Mouse (Mus musculus) thymus, postnatal 10 days (tissue): ENCODE measurements around the gene Mapk1.

Source experiments
- DNase-seq, 2 experiments: peaks; one replicate each; pipeline ENCODE4 v3.0.0; 2021; ENCODE audit warnings: low spot score in 2 of 2

Mapk1 gene

DNA sequence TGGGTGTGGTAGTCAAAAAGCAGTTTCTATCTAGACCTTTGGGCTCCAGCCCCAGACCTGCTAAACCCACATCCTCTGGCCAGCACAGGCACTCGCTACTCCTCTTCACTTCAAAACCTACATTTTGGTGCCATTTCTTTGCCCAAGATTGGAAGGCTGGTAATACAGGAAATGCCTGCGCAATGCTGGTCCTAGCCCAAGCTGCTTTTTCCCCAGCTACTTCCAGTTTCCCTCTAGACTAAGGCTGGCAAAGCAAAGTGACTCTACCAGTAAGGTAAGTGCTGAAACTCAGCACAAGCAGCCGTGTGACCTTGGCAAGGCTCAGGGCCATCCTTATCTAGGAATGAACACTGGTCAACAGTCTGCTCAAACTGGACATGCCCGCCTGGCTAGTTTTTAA is 102.5 kb downstream of the Mapk1 start:
- DNase-seq = no peak

DNA sequence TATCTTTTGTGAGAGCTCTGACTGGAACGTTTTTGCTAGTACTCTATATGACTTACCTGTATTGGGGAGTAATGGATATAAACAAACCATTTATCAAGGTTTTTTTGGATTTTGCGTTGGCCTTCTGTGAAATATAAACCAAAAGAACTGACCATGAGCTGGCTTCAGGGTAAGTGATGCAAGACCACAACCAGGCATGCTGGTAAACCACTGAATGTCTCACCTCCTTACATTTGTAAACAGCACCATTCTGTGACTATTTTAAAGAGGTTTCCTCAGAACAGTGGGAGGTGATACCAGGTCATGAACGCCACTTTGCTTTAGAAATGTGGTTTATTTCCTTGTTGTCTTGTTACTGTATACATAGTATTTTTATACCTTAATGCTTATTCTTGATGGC is 103.1 kb downstream of the Mapk1 start:
- no peak for DNase-seq

DNA sequence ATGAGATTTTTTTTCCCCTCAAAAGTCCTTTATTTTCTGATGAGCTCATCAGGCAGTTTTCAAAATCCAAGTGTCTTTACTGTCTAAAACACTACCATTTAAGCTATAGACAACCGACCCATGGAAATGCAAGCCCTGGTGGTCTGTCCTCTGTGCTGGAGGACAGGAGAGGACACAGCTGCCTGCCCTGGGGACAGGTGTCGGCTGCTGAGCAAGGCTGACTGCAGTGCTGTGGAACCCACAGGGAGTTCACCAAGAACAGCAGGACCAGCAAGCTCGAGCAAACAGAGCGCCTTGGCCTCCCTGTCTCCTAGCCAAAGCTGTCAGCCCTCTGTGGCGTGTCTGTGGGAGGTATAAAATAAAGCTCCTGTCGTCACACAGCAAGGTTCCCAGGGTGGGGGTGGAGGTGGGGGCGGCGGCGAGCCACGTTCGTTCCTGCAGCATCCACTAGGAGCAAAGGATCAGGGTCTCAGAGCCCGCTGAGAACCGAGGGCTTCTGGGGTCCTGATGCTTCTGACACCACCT is 103.5 kb downstream of the Mapk1 start:
- DNase-seq = no peak

DNA sequence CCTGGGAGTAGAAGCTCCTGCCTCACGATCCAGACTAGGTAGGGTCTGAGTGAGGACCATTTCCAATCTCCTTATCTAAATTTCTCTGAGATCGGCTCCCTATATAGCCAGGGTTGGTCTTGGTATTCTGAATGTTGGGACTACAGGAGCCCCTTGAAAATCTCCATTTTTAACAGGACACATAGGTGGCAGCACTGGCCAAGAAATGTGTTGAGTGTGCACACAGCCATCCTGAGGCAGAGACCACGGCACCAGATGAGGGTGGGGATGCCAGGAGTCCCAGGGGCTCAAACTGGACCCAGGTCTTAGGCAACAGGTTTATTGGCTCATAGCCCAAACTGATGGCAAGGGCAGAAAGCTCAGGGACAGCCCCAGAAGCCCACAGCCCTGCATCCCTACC is 105.2 kb downstream of the Mapk1 start:
- DNase-seq = no peak

DNA sequence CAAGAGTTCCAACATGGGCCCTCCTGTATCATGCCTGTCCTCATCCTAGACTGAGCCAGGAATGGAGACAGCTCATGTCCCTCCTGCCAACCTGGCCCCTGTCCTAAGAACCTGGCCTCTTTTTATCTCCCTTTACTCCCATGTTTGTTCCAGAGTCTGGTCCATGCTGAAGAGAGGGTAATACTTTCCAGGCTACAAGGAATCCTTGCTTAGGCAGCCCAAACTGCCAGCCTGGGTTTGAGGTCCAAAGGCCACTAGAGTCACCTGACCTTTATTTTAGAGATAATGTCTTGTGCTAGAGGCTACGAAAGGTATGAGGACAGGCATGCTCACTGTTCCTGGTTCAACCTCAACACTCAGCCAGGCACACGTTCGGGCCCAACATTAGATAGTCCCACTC is 113.8 kb downstream of the Mapk1 start:
- DNase-seq = no peak
